ENCODE assay signal across 20 mouse cellular contexts in genomic region chr2:126355259-126355658, GRCm38 (mm10).
"Had no signal": no experiment of that assay in that cellular context is flagged by ENCODE, and none has a peak within 500 bp of the region (broad histone marks: within the 10 kb centered on the region; RNA-seq: fewer than 3 reads in every experiment).

No protein-coding gene starts in this region.

- H3K9ac ChIP-seq: kidney, embryonic 15.5 days; limb, embryonic 13.5 days; liver, embryonic 12.5 days; liver, embryonic 15.5 days; lung, embryonic 15.5 days had no signal

- H3K36me3 ChIP-seq: kidney, embryonic 15.5 days; limb, embryonic 10.5 days; limb, embryonic 13.5 days; liver, embryonic 12.5 days; liver, embryonic 15.5 days; lung, embryonic 15.5 days had no signal

- H3K9me3 ChIP-seq: kidney, embryonic 15.5 days; limb, embryonic 10.5 days; limb, embryonic 13.5 days; liver, embryonic 12.5 days; liver, embryonic 15.5 days; lung, embryonic 15.5 days had no signal

- ATAC-seq: liver, embryonic 12.5 days had no signal

- H3K27ac ChIP-seq: kidney, embryonic 15.5 days; limb, embryonic 10.5 days; limb, embryonic 13.5 days; liver, embryonic 12.5 days; liver, embryonic 15.5 days; lung, embryonic 15.5 days; stomach, postnatal 0 days had no signal

- DNase-seq: kidney, adult 2 months; kidney, postnatal 10 days; kidney, postnatal 36 days; liver; lung, adult 18-20 months; lung, postnatal 10 days; lung, postnatal 36 days; midbrain, embryonic 14.5 days; right cerebral cortex, postnatal 14 days; right cerebral cortex, postnatal 4 days; thymus, adult 2 months; thymus, postnatal 14 days had no signal

- H3K27me3 ChIP-seq: kidney, embryonic 15.5 days; limb, embryonic 13.5 days; liver, embryonic 12.5 days; liver, embryonic 15.5 days; lung, embryonic 15.5 days had no signal

- H3K4me1 ChIP-seq: kidney, embryonic 15.5 days; limb, embryonic 13.5 days; liver, embryonic 12.5 days; lung, embryonic 15.5 days had no signal

- H3K4me2 ChIP-seq: kidney, embryonic 15.5 days; limb, embryonic 13.5 days; liver, embryonic 12.5 days; liver, embryonic 15.5 days; lung, embryonic 15.5 days; midbrain, embryonic 11.5 days had no signal

- H3K4me3 ChIP-seq: kidney, embryonic 15.5 days; limb, embryonic 10.5 days; limb, embryonic 13.5 days; liver, embryonic 12.5 days; liver, embryonic 15.5 days; lung, embryonic 15.5 days had no signal
